Mouse (Mus musculus): ENCODE measurements around the gene Cd37. TPM values are rescaled to one million over a fixed set of nuclear protein-coding genes. Genes with fewer than 3 reads are reported as not detected.

The Cd37 gene
- total RNA-seq, 2 experiments from 2014 or later = 2.8 to 4.4 TPM

- intact Hi-C loops (cut with DNase I) = no loop called here
- DNase-seq = no peak
Observed at GRCm38 (mm10) chr7:45208260-45208659, 30.7 kb downstream of the Cd37 start.

- intact Hi-C loops (cut with DNase I) = loop anchor here (5.0 kb wide), 1 partner anchor 83 kb away; no protein-coding TSS in a partner anchor
- DNase-seq = peak; percentile 76 to 80
Observed at GRCm38 (mm10) chr7:45204380-45205143, 34.4 kb downstream of the Cd37 start, which contains the start of gene Ccdc155. Gene Ccdc155, minus strand, starts transcription at chr7:45204892.

GRCm38 (mm10) chr7:45202654-45203053 is 36.3 kb downstream of the Cd37 start:
- intact Hi-C loops (cut with DNase I) = loop anchor here (5.0 kb wide), 1 partner anchor 85 kb away; no protein-coding TSS in a partner anchor
- no peak for DNase-seq

- intact Hi-C loops (cut with DNase I) = loop anchor here (1.0 kb wide), 2 partner anchors 37 to 119 kb away; no protein-coding TSS in a partner anchor
- no peak for DNase-seq
Observed at GRCm38 (mm10) chr7:45198961-45199360, 40.0 kb downstream of the Cd37 start.

GRCm38 (mm10) chr7:45198435-45198834 is 40.5 kb downstream of the Cd37 start:
- intact Hi-C loops (cut with DNase I) = loop anchor here (1.0 kb wide), 2 partner anchors 36 to 118 kb away; no protein-coding TSS in a partner anchor

GRCm38 (mm10) chr7:45196994-45197393 is 41.9 kb downstream of the Cd37 start:
- no peak for DNase-seq
- intact Hi-C loops (cut with DNase I) = no loop called here

More at GRCm38 (mm10) chr7:45198435-45198834, 40.5 kb downstream of the Cd37 start:
- DNase-seq = peak; percentile 69 to 73

GRCm38 (mm10) chr7:45196176-45196535 is 42.8 kb downstream of the Cd37 start:
- DNase-seq = no peak

GRCm38 (mm10) chr7:45195341-45196175 is 43.4 kb downstream of the Cd37 start:
- intact Hi-C loops (cut with DNase I) = no loop called here
- no peak for DNase-seq

More at GRCm38 (mm10) chr7:45196176-45196535, 42.8 kb downstream of the Cd37 start:
- intact Hi-C loops (cut with DNase I) = no loop called here

GRCm38 (mm10) chr7:45193871-45194785 is 44.8 kb downstream of the Cd37 start:
- intact Hi-C loops (cut with DNase I) = no loop called here
- DNase-seq = no peak

GRCm38 (mm10) chr7:45193406-45193805 is 45.5 kb downstream of the Cd37 start:
- intact Hi-C loops (cut with DNase I) = no loop called here
- no peak for DNase-seq

- intact Hi-C loops (cut with DNase I) = no loop called here
- DNase-seq = no peak
Observed at GRCm38 (mm10) chr7:45192585-45193310, 46.2 kb downstream of the Cd37 start.

GRCm38 (mm10) chr7:45191803-45192363 is 47.0 kb downstream of the Cd37 start:
- no peak for DNase-seq
- intact Hi-C loops (cut with DNase I) = no loop called here

- intact Hi-C loops (cut with DNase I) = no loop called here
- DNase-seq = no peak
Observed at GRCm38 (mm10) chr7:45191161-45191560, 47.8 kb downstream of the Cd37 start.

GRCm38 (mm10) chr7:45190186-45190585 is 48.7 kb downstream of the Cd37 start:
- no peak for DNase-seq
- intact Hi-C loops (cut with DNase I) = no loop called here

GRCm38 (mm10) chr7:45189600-45189999 is 49.3 kb downstream of the Cd37 start:
- intact Hi-C loops (cut with DNase I) = no loop called here
- DNase-seq = no peak

GRCm38 (mm10) chr7:45185921-45186320 is 53.0 kb downstream of the Cd37 start:
- no peak for DNase-seq
- intact Hi-C loops (cut with DNase I) = no loop called here

GRCm38 (mm10) chr7:45183672-45184071 is 55.2 kb downstream of the Cd37 start:
- intact Hi-C loops (cut with DNase I) = no loop called here
- DNase-seq = no peak

All from heart, postnatal 36 days (tissue).